Mouse (Mus musculus): ENCODE measurements at regions not wholly inside any gene's neighbourhood (a gene's known extent, or its start where the extent isn't known, plus 50 kb on each side); places are given as distances from the start of the nearest gene placed in this dataset.
A peak's percentile ranks its signal among the peaks of the same experiment; 100 is the strongest.

- DNase-seq (ENCODE audit: low spot score), result no peak
Observed at GRCm38 (mm10) chr15:67901191-67901601, 1400.5 kb upstream of the Lrrc6 start.

GRCm38 (mm10) chr15:67899772-67900171 lies 1399.1 kb upstream of the Lrrc6 start:
- no peak for DNase-seq (ENCODE audit: low spot score)

- peak; percentile 54 for DNase-seq (ENCODE audit: low spot score)
Observed at GRCm38 (mm10) chr15:67898959-67899403, 1398.3 kb upstream of the Lrrc6 start.

DNA sequence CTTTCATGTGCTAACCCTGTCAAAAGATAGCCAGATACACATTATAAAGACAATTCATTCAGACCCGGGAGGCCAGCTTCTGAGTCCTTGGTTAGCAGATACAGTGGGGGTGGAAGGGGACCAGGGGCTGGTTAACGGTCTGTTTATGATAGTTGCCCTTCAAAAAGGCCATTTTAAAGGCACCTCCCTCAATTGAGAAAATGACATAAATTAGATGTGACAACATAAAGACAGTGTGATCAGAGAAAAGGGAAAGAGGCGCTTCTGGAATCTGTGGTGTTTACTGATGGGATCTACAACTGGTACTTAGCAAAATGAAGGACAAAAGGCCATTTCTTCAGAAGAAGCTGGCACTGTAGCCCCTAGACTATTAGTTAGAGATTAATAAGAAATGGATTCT lies 1391.4 kb upstream of the Lrrc6 start:
- no peak for DNase-seq (ENCODE audit: low spot score)

DNA sequence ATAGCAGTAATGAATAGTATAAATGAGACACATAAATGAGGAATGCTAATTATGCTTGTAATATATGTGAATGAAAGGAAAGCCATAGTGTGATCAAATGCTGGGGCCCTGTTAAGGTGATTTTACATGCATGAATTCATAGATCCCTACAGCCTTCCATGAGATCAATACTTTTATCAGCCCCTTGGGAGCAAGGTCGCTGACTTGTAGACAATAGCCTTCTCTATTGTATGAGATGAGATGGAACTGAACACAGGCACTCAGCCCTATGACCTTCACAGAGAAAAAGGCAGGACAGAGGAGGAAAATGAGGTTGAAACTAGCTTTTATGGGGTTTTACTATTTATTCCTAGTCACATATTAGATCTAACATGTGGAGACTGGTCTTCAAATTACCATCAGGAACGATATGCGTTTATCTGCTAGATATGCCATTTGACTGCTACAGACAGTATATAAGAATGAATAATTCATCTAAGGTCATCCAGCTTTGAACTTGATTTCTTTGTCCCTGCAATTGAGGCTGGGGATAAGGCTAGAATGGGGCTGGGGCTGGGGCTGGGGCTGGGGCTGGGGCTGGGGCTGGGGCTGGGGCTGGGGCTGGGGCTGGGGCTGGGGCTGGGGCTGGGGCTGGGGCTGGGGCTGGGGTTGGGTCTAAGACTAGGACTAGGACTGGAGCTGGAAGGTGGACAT lies 1390.0 kb upstream of the Lrrc6 start:
- DNase-seq (ENCODE audit: low spot score), result no peak

DNA sequence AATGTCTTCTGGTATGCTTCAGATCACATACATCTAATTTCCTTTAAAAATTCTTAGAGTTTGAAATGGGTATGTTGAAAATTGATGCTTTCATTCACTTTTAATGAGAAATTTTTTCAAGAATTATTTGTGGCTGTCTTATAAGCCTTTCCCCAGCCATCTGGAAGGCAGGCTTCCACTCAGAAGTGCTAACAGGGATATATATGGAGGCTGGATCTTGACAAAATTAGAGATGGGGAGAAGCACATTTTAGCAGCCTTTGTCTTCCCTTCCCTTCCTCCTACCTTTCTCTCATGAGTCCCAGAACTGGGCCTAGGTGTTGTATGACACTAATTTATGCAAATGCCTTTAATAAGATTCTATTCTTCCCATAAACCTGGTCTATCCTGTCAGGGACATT lies 1387.8 kb upstream of the Lrrc6 start:
- no peak for DNase-seq (ENCODE audit: low spot score)

- no peak for DNase-seq (ENCODE audit: low spot score)
Observed at GRCm38 (mm10) chr15:67855291-67855690, 1354.6 kb upstream of the Lrrc6 start.

- DNase-seq (ENCODE audit: low spot score), result peak; percentile 18
Observed at GRCm38 (mm10) chr15:67850118-67850517, 1349.4 kb upstream of the Lrrc6 start.

GRCm38 (mm10) chr15:67845707-67846106 lies 1345.0 kb upstream of the Lrrc6 start:
- no peak for DNase-seq (ENCODE audit: low spot score)

- DNase-seq (ENCODE audit: low spot score), result peak; percentile 63
Observed at GRCm38 (mm10) chr15:67840671-67841070, 1340.0 kb upstream of the Lrrc6 start.

DNA sequence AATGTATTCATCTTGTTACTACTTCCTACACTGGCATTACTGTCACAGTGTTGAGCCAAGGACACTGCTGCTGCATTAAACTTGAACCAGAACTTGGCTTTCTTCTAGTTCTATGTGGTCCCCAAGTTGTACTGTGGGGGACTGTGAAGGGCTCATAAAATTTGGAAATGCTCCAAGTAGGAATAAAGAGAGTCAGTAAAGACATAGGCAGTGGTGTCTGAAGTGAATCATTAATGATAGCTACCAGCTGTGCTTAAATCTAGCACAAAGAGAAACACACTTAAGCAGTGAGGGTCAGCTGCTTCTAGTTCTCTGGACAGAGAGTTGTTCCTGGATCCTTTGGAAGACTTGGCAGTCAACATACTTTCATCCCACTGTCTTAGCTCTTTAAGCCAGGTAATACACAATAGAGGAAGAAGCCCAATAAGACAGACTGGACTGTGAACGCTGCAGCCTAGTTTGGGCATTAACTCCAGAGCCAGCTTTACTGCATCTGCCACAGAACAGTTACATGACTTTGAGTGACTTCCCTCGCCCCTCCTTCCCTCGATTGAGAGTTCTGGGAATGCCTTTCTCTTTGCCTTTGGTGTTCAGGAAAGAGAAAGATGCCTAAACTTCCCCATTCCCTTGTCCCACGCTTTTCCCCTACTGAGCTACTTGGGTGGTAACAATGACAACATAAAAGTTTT lies 1325.2 kb upstream of the Lrrc6 start:
- DNase-seq (ENCODE audit: low spot score), result no peak

GRCm38 (mm10) chr15:67823226-67823625 lies 1322.5 kb upstream of the Lrrc6 start:
- no peak for DNase-seq (ENCODE audit: low spot score)

DNA sequence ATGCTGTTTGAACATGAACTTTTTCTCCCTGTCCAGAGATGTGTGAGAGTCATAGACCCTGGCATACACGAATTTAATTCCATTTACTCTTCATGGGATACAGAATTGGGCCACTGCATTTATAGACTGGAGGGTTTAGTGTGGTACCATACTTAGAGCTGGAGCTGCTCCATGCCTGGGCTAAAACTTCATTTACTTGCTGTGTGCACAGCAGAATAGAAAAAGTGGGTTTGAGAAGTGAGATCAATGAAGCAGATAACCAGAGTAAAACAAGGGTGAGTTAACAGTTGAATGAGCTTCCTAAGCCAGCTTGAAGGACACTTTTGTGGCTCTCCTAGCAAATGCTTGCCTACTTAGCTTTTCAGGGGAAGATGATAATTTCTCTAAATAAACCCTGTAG lies 1299.2 kb upstream of the Lrrc6 start:
- no peak for DNase-seq (ENCODE audit: low spot score)

DNA sequence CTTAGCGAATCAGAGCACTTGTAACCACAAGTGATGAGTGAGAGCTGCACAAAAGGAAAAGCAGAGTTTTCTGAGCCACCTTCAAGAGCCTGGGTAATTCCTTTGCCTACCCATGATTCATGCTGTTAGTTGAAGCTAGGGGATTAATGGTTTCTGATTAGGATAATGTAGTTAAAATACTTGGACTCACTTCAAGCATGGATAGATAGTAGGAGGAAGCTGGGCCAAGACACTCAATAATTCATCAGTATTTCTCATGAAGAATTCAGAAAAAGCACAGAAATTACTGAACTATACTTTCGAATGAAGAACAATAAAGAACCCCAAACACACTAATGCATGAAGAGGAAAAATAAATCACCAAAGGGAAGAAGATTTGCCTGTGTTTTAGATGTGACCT lies 1294.9 kb upstream of the Lrrc6 start:
- DNase-seq (ENCODE audit: low spot score), result no peak

DNA sequence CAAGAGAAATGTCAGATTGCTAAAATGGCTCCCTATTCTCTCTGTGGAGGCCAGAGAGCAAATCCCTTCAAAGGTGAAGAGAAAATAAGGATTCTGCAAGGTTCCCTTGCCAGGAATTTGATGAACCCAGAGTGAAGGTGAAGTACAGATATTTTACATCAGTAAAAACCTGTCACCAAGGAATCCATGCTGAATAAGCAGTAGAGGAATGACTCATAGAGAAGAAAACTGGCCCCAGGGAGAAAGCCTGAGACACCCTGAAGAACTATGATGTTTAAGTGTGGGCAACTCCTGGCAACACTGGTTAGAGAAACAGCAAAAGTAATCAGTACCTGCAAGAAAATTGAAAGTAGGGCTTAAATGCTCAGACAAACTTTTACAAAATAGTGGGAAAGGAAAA lies 1292.1 kb upstream of the Lrrc6 start:
- DNase-seq (ENCODE audit: low spot score), result no peak

GRCm38 (mm10) chr15:67788587-67788986 lies 1287.9 kb upstream of the Lrrc6 start:
- no peak for DNase-seq (ENCODE audit: low spot score)

GRCm38 (mm10) chr15:67785583-67785982 lies 1284.9 kb upstream of the Lrrc6 start:
- DNase-seq (ENCODE audit: low spot score), result no peak

DNA sequence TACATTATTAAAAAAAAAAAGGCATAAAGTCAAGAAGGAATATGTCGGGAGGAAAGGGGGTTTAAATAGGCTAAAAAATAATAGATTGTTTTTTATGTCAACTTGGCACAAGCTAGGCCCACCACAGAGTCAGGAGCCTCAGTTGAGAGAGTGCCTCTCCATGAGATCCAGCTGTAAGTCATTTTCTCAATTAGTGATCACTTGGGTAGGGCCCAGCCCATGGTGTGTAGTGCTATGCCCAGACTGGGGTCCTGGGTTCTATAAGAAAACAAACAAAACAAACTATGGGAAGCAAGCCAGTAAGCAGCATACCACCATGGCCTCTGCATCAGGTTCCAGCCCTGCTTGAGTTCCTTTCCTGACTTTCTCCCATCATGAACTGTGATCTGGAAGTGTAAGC lies 1283.0 kb upstream of the Lrrc6 start:
- no peak for DNase-seq (ENCODE audit: low spot score)

DNA sequence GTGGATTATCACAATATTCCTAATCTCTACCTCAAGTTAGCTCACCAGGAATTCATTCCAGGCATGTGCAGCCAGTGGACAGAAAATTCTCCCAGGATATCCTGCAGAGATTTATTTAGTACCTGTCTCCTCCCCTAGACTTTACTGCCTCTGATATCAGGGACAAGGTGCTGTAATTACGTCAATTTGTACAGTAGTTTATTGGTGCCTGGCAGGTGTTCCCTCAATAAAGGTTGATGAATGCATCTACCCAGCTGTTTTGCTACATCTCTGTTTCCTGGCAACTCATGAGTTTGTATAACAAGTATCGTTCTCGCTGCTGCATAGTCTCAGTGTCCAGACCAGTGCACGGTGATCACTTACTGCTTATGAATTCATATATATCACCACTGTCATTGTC lies 1281.8 kb upstream of the Lrrc6 start:
- no peak for DNase-seq (ENCODE audit: low spot score)

DNA sequence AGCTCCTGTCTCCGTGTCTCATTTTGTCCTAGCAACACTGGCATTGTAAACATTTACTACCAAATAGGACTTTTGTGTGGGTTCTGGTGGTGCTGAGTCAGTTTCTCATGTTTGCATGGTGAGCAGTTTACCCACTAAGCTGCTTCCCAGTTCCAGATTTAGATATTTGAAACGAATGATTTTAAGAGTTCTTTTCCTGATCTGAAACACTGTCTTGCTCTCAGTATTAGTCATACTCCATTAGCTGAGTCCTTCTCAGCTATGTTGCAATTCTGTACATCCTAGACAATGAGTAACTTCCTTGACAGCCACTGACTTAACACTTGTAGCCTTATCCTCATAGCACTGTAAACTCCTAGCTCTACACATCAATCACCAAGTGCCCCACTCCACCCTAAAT lies 1280.1 kb upstream of the Lrrc6 start:
- no peak for DNase-seq (ENCODE audit: low spot score)

DNA sequence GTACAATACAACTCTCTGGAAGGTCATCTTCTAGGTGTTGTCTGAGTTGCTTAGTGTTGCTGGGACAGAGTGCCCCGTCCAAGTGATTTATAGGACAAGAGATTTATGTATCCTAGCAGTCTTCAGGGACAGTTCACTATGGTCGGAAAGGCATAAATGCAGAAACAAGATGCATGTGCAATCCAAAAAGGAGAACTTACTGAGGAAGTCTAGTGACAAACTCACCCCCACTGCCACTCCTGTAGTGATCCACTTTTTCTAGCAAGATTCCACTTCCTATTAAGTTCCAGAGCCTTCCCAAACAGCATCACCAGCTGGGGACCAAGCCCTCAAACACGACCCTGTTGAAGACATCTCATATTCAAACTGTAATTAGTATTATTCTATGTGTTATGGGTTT lies 1266.9 kb upstream of the Lrrc6 start:
- DNase-seq (ENCODE audit: low spot score), result no peak

- DNase-seq (ENCODE audit: low spot score), result no peak
Observed at GRCm38 (mm10) chr15:67759221-67759620, 1258.5 kb upstream of the Lrrc6 start.

DNA sequence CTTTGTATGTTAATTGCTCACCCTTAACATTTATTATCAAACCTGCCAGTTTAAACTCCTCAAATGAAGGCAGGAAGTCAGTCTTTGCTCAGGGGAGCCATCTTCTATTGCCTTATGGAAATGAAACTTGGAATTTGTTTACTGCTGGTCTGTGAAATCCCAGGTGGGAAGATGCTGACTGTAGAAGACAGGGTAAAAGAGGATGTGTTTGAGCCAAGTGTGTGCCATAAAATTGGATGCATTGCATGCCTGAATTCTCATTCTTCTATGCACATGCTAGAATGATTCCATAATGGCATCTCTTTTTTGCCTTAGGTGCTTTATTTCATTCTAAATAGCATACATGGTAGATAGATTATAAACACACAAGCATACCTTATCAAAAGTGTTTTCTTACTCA lies 1249.9 kb upstream of the Lrrc6 start:
- no peak for DNase-seq (ENCODE audit: low spot score)

- DNase-seq (ENCODE audit: low spot score), result no peak
Observed at GRCm38 (mm10) chr15:67743332-67743731, 1242.6 kb upstream of the Lrrc6 start.
